Mouse (Mus musculus) 416B (cell line): ENCODE data around the gene Esr1.
A peak's percentile ranks its signal among the peaks of the same experiment; 100 is the strongest.

Source experiments
- DNase-seq: peaks from one replicate; pipeline ENCODE4 v3.0.0; 2011; ENCODE audit warnings: low read depth

Gene Esr1

DNA sequence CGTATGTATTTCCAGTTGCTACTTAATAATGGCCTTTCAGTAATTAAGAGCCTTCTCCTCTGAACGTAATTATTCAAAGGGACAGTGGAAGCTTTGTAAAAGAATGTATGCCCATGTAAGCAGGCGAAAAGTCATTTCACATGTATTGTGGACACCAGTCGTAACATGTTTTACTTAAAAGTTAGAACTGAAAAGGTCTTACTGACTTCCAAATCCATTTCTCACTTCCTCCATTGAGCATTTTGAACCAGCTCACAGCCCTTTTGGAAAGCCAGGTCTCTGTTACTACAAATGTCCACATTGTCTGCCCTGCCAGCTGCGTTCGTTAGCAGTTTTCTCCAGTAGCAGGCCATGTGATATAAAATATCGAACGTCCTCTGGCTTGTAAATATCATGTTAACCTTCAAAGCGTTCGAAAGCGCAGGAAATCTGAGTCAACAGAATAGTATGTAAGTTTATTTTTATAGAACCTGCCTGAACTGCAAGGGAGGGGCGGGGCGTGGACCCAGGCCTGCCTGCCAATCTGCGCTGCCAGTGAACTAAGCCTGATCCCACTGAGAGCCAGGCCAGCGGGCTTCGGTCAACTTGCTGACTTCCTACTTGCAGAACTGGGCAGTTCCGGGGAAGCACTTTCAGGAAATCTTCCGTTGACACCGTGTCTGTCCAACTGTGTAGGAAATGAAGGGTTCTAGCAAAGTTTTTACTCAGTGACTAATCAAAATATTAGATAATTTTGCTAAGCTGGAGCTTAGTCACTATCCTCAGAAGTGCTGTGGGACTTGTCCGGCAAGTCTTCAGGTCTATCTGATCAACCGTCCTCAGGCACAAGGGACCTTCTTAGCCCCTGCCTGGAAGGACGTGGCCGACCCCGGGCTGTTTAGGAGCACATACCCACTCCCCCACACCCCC lies 9.5 kb downstream of the Esr1 start:
- peak; percentile 39 for DNase-seq

GRCm38 (mm10) chr10:4621505-4621815 lies 10.1 kb downstream of the Esr1 start:
- DNase-seq, result no peak

DNA sequence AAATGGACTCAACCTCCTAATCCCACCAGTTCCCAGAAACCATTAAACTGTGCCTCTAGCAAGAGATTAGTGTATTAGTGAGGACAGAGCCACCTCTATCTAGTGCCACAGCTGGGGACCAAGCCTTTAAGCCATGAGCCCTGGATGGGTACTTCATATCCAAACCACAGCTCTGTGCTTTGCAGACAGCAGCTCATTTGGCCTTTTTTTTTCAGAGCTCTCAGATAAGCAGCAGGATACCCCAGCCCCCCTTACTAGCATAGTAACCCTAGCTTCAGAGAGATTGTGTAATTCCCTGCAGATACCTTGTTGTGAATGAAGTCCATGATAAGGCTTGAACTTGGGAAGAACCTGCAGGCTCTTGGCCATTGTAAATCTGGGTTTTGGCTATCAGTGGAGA lies 11.9 kb downstream of the Esr1 start:
- peak; percentile 42 for DNase-seq

GRCm38 (mm10) chr10:4624581-4624980 lies 13.2 kb downstream of the Esr1 start:
- no peak for DNase-seq

- DNase-seq, result no peak
Observed at GRCm38 (mm10) chr10:4625300-4625699, 13.9 kb downstream of the Esr1 start.

- DNase-seq, result peak; percentile 59
Observed at GRCm38 (mm10) chr10:4626432-4626831, 15.0 kb downstream of the Esr1 start.

DNA sequence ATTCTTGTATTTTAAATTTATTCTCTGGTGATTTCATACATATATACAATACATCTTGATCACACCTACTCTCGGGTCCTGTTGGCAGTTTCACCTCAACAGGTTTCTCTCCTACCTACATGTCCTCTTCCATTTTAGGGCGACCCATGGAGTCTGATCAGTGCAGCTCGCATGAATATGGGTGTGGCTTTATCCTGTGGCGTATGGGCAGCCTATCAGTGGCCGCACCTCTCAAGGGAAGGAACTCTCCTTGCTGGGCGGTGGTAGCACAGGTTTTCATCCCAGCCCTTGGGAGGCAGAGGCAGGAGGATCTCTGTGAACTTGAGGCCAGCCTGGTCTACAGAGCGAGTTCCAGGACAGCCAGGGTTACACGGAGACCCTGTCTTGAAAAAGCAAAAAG lies 15.6 kb downstream of the Esr1 start:
- no peak for DNase-seq

GRCm38 (mm10) chr10:4627415-4627814 lies 16.0 kb downstream of the Esr1 start:
- no peak for DNase-seq

DNA sequence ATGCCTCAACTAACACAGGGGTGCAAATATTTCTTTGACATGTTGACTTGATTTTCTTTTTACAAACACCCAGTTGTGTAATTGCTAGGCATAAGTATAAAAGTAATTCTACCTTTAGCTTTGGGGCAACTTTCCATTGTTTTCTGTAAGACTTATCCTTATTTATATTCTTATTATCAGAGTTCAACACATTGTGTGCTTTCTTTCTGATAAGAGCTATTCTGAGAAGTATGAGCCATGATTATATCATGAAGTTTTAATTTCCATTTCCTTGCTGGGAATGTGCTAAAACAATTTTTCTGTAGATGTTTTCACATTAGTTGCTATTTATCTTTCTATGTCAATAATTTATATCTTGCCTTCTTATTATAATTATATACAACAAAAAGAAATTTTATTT lies 17.9 kb downstream of the Esr1 start:
- no peak for DNase-seq

GRCm38 (mm10) chr10:4632211-4632704 lies 20.9 kb downstream of the Esr1 start:
- DNase-seq, result peak; percentile 61

DNA sequence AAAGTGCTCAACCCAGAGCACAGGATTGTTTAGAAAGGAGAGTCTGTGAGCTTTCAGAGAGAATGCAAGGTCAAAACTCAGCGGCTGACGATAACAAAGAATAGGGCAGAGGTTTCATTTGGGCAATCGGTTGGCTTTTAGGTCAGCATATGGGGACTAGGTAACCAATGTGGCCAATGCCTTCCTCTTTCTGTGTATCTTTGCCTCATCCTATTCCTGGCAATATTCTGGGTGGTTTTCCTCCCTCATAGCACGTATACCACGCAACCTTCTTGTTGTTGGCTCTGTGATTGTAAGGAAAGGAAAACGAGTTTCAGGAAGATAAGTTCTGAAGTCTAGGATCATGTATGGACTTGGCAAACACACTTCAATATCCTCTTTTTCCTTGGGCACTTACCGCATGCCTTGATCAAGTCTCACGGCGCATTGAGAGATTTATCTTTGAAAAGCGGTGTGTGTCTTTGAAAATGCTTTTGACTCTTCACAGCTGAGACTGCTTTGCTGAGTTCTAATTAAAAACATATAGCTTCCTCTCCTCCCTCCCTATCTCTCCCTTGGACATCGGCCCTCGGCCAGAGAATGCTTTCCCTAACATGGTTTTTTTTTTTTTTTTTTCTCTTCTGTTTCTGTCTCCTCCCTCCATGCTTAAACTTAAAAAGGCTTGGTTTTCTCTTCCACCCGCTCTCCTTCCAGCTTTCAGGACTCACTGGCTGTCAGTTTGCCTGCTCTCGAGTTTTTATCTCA lies 22.1 kb downstream of the Esr1 start:
- no peak for DNase-seq

- DNase-seq, result no peak
Observed at GRCm38 (mm10) chr10:4635740-4636139, 24.3 kb downstream of the Esr1 start.

- DNase-seq, result no peak
Observed at GRCm38 (mm10) chr10:4646074-4646473, 34.7 kb downstream of the Esr1 start.

DNA sequence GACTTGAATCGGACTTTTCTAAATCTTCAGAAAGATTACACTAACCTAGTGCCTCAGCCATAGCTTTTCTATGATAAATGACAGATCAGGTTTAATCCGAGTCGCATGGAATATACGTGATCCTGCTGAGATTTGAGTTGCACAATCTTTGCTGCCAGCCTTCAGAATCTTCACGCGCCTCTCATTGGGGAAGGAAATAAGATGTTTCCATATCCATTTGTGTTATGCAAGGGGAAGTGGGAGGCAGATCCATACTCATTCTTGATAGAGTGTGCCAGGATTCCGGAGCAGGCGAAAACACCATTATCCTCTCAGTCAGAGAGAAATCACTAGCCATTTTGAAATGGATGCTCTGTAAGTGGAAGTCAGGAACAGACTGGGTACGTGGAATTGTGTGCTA lies 35.5 kb downstream of the Esr1 start:
- DNase-seq, result no peak

DNA sequence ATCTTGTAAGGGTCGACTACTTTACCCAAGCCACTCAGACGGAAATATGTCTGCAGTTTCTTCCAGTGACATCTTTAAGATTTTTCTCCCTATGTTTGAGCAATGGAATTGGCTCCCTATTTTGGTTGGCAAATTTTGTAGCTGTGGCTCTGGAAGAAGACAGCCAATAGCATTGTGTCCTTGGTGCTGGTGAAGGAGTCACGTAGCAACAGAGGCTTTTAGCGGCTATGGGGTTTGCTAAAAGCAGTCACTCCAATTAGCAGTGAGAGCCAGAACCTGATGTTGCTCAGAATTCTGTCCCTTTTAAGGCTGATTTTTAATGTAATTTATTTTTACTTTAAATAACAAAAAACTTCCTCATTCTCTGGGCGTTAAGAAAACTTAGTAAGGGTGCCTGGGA lies 54.0 kb downstream of the Esr1 start:
- no peak for DNase-seq

DNA sequence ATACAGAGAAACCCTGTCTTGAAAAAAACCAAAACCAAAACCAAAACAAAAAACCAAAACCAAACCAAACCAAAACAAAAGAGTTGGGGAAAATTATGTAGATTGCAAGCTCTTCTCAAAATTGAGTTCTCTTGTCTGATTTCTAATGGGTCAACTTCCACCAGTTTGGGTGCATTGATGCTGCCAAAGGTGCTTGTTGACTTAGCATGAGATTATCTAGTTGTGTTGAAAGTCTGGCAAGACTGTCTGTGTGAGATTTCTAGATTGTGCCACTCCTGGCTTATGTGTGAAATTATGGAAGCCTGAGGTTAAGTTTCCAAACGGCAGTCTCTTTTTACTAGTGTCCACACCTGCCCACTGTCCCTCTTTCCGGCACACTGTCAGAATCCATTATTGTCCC lies 55.6 kb downstream of the Esr1 start:
- no peak for DNase-seq

DNA sequence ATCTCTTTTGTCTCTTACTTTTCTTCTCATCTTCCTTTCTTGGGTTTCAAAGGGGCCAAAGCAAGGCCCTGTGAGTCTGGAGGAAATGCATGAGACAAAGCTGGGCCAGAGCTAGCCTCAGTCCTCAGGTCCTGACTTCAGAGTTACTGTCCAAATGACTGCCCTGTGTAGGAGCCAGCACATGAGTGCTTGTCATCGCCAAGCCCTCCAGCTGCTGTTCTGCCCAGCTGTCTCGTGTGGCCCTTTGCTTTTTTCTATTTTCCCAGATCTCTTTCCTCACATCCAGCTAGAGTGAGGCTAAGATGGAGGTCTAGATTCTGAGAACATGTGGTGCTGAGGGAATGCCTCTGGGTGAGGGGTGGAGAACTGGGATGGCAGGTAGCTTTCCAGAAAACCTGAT lies 58.7 kb downstream of the Esr1 start:
- no peak for DNase-seq

DNA sequence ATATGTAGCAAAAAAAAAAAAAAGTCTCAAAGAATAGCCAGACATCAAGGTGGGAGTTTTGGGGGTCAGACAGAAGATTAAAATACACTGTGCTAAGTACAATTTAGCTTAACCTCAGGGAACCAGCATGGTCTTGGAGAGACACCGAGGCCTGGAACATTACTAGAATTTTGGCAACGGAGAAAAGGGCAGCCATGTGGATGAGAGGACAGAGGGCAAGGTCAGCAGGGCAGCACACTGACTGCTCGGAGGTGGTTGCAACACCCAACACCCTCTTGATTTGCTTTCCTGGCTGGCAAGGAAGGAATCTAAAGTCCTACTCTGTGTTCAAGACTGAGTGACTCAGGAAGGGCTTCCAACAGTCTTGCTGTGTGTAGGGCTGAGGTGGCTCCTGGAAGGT lies 60.5 kb downstream of the Esr1 start:
- DNase-seq, result no peak

DNA sequence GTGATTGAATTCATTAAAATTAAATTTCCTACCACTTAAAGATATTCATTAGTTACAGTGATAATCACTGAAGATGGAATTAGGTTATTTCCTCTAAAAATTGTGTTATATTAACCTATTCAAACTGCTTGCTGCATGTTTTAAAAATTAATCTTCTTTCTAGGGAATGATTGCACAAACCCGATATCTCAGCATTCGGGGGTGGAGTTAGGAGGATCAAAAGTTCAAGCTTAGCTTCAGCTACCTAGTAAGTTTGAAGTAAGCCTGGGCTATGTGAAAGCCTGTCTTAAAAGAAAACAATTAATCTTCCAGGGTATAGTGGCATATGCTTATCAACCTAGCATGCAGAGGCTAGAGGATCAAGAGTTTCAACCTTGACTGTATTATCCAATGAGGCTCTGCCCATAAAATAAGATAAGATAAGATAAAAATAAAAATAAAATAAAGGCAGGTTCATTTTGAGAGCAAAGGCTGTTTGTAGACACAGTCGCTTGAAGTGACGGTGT lies 62.0 kb downstream of the Esr1 start:
- DNase-seq, result no peak

DNA sequence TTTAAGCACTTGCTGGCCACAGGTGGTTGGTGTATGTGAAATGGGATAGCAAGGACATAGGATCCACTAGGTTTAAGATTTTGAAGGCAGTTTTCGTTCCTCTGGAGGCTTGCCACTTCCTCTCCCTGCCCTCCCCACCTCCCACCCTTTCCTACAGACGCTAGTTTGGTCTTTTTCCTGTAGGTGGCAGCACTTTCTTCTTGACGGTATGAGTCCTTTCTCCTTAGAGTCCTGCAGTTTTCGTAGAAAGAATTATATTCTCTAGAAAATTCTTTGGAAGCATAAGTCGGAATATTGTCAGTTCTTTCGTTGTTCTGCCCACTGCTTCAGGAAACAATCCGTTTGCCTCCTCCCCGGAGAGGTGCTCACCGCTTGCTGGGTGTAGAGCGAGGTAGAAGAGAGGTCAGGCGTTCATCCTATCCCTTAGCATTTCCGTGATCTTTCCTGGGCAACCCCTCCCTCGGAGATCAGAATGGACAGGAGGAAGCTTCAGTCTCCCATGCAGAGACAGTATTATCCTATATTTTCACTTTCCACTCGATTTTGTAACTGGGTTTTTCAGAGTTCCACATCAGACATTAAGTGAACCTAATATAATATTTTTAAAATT lies 63.7 kb downstream of the Esr1 start:
- peak; percentile 20 for DNase-seq

- no peak for DNase-seq
Observed at GRCm38 (mm10) chr10:4683106-4683505, 71.7 kb downstream of the Esr1 start.

DNA sequence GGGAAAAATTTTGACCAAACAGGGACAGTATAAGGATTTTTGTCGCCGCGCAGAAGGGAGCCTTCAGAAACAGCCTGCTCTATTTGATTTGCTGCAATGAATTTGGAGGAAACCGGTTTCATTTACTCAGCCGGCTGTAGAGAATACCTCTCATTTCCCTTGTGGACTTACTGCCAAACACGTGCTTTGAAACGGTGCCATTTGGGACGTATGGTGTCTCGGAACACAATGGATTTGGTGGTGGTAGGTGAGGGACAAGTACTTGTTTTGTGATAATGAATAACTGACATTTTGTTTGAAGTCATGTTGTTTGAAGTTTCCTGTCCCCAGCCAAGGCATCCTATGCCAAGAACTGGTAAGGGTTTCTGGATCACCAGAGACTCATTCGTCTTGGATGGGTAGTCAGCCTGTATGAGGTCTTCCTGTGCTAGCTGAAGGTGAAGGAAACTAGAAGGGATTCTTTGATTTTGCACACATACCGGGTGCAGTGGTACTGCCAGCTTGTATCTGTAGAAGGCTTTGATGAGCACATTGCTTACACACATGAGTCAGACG lies 72.4 kb downstream of the Esr1 start:
- DNase-seq, result no peak
